Mouse (Mus musculus) cerebellum, adult 2 months (tissue): ENCODE results near the gene Krt15.

Source experiments
- CTCF ChIP-seq: fragments of 200-500 bp; IDR thresholded peaks from 2 replicates; pipeline ENCODE4 v1.5.1; 2011; ENCODE audit warnings: low read depth, mild to moderate bottlenecking, control low read depth, low read length, moderate library complexity, borderline replicate concordance; ENCODE audit not compliant: insufficient read depth
- POLR2A ChIP-seq: fragments of 200-500 bp; IDR thresholded peaks from 2 replicates; pipeline ENCODE4 v1.6.1; 2011; ENCODE audit warnings: low read length, control low read depth, borderline replicate concordance; ENCODE audit not compliant: insufficient read depth

DNA sequence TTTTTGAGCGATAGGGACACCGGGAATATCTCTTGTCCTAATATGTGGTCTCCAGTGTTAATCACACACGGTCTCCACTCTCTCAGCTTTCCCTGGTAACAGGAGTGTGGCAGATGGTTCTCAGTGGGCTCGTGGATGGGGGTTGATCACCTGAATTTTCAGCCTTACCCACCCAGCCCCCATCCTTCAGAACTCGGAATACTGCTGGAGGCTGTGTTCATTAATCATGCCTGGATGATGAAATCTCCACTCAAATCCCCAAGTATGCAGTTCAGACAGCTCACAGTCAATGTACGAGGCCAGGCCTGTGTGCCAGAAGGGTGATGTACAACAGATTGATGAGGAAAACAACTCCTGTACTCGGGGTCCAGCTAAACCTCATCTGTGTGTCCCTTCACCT, 10.8 kb downstream of the Krt15 start:
- TF ChIP-seq CTCF (no peak), POLR2A (no peak)
